Mouse (Mus musculus) liver, embryonic 12.5 days (tissue): ENCODE results near the gene Oasl2. TPM values are rescaled to one million over a fixed set of nuclear protein-coding genes. Genes with fewer than 3 reads are reported as not detected.

ENCODE experiments used
- ATAC-seq: fragments of 200-750 bp; cut with Nextera tagmentation; 2 replicates; pipeline ENCODE4 v1.8.0; 2017; ENCODE audit warnings: moderate number of reproducible peaks, mild to moderate bottlenecking, moderate library complexity
- H3K27ac ChIP-seq: fragments of 300-500 bp; sonication (generic); 2 replicates; pipeline ENCODE4 v1.5.1; 2016; ENCODE audit warnings: mild to moderate bottlenecking
- H3K27me3 ChIP-seq: fragments of 300-500 bp; sonication (generic); replicated peaks from 2 replicates; pipeline ENCODE4 v1.6.1; 2016; ENCODE audit warnings: mild to moderate bottlenecking, moderate library complexity
- H3K36me3 ChIP-seq: fragments of 300-500 bp; sonication (generic); 2 replicates; pipeline ENCODE4 v1.6.1; 2016; ENCODE audit warnings: mild to moderate bottlenecking, moderate library complexity
- H3K4me1 ChIP-seq: fragments of 300-500 bp; sonication (generic); 2 replicates; pipeline ENCODE4 v1.6.1; 2016
- H3K4me2 ChIP-seq: fragments of 300-500 bp; sonication (generic); 2 replicates; pipeline ENCODE4 v1.6.1; 2016; ENCODE audit warnings: mild to moderate bottlenecking, moderate library complexity
- H3K4me3 ChIP-seq: fragments of 300-500 bp; sonication (generic); 2 replicates; pipeline ENCODE4 v1.5.1; 2016; ENCODE audit warnings: mild to moderate bottlenecking, moderate library complexity
- H3K9ac ChIP-seq: fragments of 300-500 bp; sonication (generic); 2 replicates; pipeline ENCODE4 v1.6.1; 2016; ENCODE audit warnings: mild to moderate bottlenecking, moderate library complexity
- H3K9me3 ChIP-seq: fragments of 300-500 bp; sonication (generic); replicated peaks from 2 replicates; pipeline ENCODE4 v1.6.1; 2016; ENCODE audit warnings: mild to moderate bottlenecking, moderate library complexity
- WGBS: fragments of 180-500 bp; shearing (Covaris S2); methylation state at CpG from one replicate; pipeline ENCODE4 v1.1.7; 2016; ENCODE audit not compliant: insufficient replicate concordance; 5-methylcytosine and 5-hydroxymethylcytosine counted together
- microRNA-seq: library from miRNA; unstranded; fragments of <30 nt; microRNA quantifications from one replicate; pipeline ENCODE4, GENCODE M21; 2017
- polyA plus RNA-seq: library from polyadenylated mRNA; unstranded; fragments of >200 nt; fragmentation: Nextera tagmentation; extraction: Ambion mirVana; gene quantifications from 2 replicates; pipeline ENCODE4 v1.2.1, GENCODE M21; 2016

The Oasl2 gene
- polyA plus RNA-seq, 1 experiment from 2014 or later: 3.9 TPM

DNA sequence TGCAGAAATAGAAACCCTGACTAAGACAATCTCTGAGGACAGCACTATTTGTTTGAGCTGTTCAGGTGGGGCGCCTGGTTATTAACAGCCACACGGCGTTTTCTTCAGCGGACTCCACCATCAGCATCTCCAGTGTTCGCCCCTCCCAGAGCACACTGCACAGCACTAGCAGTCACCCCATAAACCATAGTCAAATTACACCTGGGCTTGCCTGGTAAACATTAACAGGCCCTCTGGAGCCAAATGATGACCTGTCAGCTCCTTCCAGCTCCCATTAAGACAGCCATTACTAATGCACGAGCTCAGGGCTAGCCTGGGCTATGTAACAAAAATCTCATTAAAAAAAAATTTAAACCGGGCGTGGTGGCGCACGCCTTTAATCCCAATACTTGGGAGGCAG, 48.3 kb downstream of the Oasl2 start:
- H3K27ac ChIP-seq: no peak overlapping the region
- 82% methylated on average over 10 of the region's 10 CpGs for WGBS

DNA sequence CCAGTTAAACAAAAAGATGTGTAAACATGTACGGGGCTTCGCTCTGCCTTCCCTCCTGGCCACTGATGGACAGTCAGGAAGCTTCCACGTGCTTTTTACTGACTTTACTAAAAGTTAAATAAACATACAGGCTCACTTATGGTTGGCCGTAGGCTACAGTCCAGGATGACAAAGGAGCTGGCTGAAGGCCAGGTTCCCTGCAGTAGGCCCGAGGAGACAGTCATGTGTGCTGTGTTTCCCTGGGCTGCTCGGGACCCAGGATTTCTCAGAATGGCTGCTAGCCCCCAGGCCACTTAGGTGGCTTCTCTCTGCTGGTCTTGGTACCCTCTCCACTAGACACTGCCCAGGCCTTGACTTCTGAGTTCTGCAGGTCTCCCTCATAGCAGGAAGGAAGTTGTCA, 52.2 kb downstream of the Oasl2 start:
- H3K4me1 ChIP-seq: peaks cover 17% of the 10 kb centered on the region; the same call in 1 of the 2 replicates
- ATAC-seq: no peak

More for the DNA sequence above, 48.3 kb downstream of the Oasl2 start:
- H3K4me1 ChIP-seq: peaks cover 13% of the 10 kb centered on the region
- H3K27me3 ChIP-seq: no peaks in the 10 kb centered on the region
- no peaks in the 10 kb centered on the region for H3K9me3 ChIP-seq
- no peak overlapping the region for H3K9ac ChIP-seq
- no peak overlapping the region for H3K4me2 ChIP-seq
- H3K36me3 ChIP-seq: peaks cover 53% of the 10 kb centered on the region
- ATAC-seq: no peak
- H3K4me3 ChIP-seq: no peak overlapping the region

DNA sequence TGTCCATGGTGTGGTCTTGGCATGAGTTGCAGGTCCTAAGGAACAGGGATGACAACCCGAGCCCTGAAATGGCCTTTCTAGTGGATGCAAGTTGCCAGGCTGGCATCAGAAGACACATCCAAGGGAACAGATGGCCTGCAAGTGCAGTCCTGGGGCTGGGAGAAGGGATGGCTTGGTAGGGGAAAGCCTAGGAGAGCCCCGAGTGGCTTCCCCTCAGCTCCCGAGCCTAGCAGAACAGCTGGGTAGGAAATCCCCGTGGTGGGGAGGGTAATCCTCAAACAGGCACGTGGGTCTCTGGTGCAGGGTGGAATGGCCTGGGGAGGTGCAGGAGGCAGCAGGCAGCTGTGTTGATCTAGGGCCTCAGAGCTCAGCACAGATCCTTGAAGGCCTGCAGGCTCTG, 52.6 kb downstream of the Oasl2 start:
- Histone ChIP-seq H3K9me3 (no peaks in the 10 kb centered on the region), H3K27me3 (peaks cover 8% of the 10 kb centered on the region; the same call in 1 of the 2 replicates), H3K9ac (no peak overlapping the region), H3K4me3 (no peak overlapping the region), H3K27ac (no peak overlapping the region), H3K4me2 (no peak overlapping the region), H3K4me1 (peaks cover 17% of the 10 kb centered on the region; the same call in 1 of the 2 replicates), H3K36me3 (peaks cover 57% of the 10 kb centered on the region)
- no peak for ATAC-seq
- 61% methylated on average over 5 of the region's 5 CpGs for WGBS

More for the DNA sequence above, 52.2 kb downstream of the Oasl2 start:
- H3K27ac ChIP-seq: no peak overlapping the region
- H3K4me3 ChIP-seq: no peak overlapping the region
- WGBS: 65% methylated on average over 6 of the region's 6 CpGs
- H3K4me2 ChIP-seq: no peak overlapping the region
- H3K36me3 ChIP-seq: peaks cover 58% of the 10 kb centered on the region
- no peak overlapping the region for H3K9ac ChIP-seq
- H3K9me3 ChIP-seq: no peaks in the 10 kb centered on the region
- H3K27me3 ChIP-seq: peaks cover 8% of the 10 kb centered on the region; the same call in 1 of the 2 replicates

DNA sequence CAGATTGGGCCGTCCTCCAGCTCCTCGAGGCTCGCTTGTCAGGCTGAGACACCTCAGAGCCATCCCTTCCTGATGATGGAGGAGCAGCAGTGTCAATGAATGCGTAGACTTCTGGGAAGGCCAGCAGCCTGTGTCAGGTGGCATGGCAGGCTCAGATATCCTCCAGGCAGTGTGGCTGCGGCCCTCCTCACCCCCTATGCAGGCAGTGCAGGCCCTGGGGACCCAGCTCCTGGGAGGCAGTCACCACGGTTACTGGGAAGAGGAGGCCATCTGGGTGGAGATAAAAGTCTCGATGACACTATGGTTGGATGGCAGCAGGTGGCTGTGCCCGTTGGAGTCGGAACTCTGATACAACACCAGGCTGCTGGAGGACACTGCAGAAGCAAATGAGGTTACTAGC, 53.1 kb downstream of the Oasl2 start:
- peaks cover 17% of the 10 kb centered on the region; the same call in 1 of the 2 replicates for H3K4me1 ChIP-seq
- H3K27ac ChIP-seq: no peak overlapping the region
- H3K36me3 ChIP-seq: peaks cover 57% of the 10 kb centered on the region
- 80% methylated on average over 9 of the region's 9 CpGs for WGBS
- no peak overlapping the region for H3K4me2 ChIP-seq
- ATAC-seq: no peak
- no peak overlapping the region for H3K9ac ChIP-seq
- H3K27me3 ChIP-seq: peaks cover 8% of the 10 kb centered on the region; the same call in 1 of the 2 replicates
- no peak overlapping the region for H3K4me3 ChIP-seq
- no peaks in the 10 kb centered on the region for H3K9me3 ChIP-seq

DNA sequence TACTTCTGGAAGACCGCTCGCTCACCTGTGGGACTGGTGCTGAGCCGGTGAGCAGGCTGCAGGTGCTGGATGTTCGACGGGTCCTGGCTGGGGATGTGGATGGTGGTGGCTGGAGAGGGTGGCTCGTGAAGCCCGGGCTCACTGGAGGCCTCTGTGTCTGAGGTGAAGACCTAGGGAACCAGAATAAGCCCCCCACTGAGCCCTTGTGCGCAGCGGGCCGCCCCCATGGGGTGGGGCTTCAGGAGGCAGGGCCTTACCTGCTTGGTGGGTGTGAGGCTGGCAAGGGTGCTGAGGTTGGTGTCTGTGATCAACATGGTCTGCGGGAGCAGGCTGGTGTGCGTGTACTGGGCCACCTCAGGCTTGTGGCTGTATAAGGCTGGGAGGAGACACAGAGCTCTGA, 53.9 kb downstream of the Oasl2 start:
- no peak overlapping the region for H3K4me2 ChIP-seq

DNA sequence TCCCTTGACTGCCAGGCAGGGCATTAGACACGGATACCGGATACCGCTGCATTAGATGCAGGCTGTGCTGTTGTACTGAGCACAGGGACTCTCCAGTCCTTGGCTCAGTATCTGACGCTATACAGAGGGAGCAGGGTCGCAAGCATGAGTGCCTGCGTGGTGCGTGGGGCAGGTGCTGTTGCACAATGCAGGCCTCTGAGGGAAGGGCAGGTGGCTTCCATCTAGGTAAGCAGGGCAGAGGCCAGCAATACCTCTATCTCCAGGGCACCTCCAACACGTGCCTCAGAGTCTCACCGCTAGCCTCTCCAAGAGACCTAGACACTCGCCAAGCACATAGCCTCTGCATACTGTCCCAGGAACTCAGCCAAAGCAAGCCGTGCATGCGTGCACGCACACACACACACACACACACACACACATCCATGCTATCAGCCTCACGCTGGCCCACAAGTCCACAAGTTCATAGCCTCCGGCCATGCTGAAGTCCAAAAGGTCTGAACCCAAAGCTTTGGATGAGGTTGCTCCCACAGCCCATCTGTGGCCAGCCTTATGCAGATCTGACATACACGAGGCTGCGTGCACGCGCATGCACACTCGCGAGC, 54.6 kb downstream of the Oasl2 start:
- 72% methylated on average over 21 of the region's 21 CpGs for WGBS
- peak; percentile 20; the same call in 1 of the 2 replicates for ATAC-seq
- H3K27ac ChIP-seq: no peak overlapping the region; the same call in 1 of the 2 replicates

More for the DNA sequence above, 53.9 kb downstream of the Oasl2 start:
- 67% methylated on average over 12 of the region's 12 CpGs for WGBS
- Histone ChIP-seq H3K27ac (no peak overlapping the region), H3K27me3 (peaks cover 8% of the 10 kb centered on the region; the same call in 1 of the 2 replicates), H3K4me3 (no peak overlapping the region), H3K36me3 (peaks cover 51% of the 10 kb centered on the region), H3K9me3 (no peaks in the 10 kb centered on the region), H3K4me1 (peaks cover 17% of the 10 kb centered on the region; the same call in 1 of the 2 replicates), H3K9ac (no peak overlapping the region)
- no peak for ATAC-seq

DNA sequence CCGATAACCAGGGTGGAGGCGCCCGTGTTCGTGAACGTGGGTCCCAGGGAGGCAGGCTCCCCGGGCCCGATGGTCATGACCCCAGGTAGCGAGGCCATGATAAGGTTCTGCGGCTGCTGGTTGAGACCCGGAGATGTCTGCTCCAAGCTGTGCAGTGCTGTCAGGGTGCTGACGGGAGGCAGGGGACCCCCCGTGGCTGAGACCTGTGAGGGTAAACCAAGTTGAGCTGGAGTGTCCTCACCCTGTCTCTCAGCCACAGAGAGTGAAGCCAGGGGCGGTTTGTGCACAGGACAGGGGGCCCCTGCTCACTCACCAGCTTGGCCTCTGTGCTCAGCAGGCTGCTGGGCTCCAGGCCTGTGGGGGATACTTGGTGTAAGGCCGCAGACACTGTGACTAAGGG, 56.6 kb downstream of the Oasl2 start:
- Histone ChIP-seq H3K4me2 (no peak overlapping the region), H3K36me3 (peaks cover 24% of the 10 kb centered on the region), H3K4me1 (peaks cover 17% of the 10 kb centered on the region; the same call in 1 of the 2 replicates), H3K9me3 (no peaks in the 10 kb centered on the region), H3K4me3 (no peak overlapping the region), H3K9ac (no peak overlapping the region), H3K27me3 (peaks cover 8% of the 10 kb centered on the region; the same call in 1 of the 2 replicates), H3K27ac (no peak overlapping the region)
- ATAC-seq: no peak
- WGBS: 73% methylated on average over 14 of the region's 14 CpGs

More for the DNA sequence above, 54.6 kb downstream of the Oasl2 start:
- no peak overlapping the region for H3K4me3 ChIP-seq
- peaks cover 8% of the 10 kb centered on the region; the same call in 1 of the 2 replicates for H3K27me3 ChIP-seq
- H3K9me3 ChIP-seq: no peaks in the 10 kb centered on the region
- H3K4me2 ChIP-seq: no peak overlapping the region
- H3K4me1 ChIP-seq: peaks cover 17% of the 10 kb centered on the region; the same call in 1 of the 2 replicates
- peaks cover 44% of the 10 kb centered on the region for H3K36me3 ChIP-seq
- no peak overlapping the region for H3K9ac ChIP-seq

DNA sequence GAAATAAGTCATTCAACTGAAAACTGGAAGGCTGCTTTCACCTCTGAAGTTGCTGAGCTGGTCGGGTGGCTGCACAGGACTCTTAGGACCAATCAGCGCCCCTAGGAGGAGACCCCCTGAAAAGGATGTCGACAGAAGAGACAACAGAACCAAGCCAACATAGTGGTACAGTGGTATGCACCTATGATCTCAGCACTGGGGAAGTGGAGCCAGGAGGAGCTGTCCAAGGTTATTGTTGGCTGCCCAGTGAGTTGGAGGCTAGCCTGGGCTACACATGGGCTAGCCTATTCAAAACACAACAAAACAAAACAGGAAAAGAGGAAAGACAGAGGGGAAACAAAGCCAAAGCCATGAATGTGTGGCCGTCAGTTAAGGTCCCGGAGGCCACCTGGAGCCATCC, 61.3 kb downstream of the Oasl2 start:
- Histone ChIP-seq H3K4me2 (no peak overlapping the region), H3K9ac (no peak overlapping the region), H3K4me3 (no peak overlapping the region), H3K27ac (no peak overlapping the region), H3K27me3 (0 out of 2 replicates have a peak, but pooled peaks cover 11% of the 10 kb centered on the region), H3K4me1 (no peaks in the 10 kb centered on the region), H3K9me3 (no peaks in the 10 kb centered on the region), H3K36me3 (no peaks in the 10 kb centered on the region; the same call in 1 of the 2 replicates)
- WGBS: 68% methylated on average over 5 of the region's 5 CpGs
- ATAC-seq: no peak

Small RNA genes lying within 50 kb of the gene (microRNA-seq; reads per million reads assigned to microRNA genes)
- 55.9 reads per million, percentile 42 among the genes with 10 or more reads in this experiment for gene Mir6240

Other genes with a start within 250 kb of the Oasl2 start
- 0.19 and 0.29 TPM in 2 replicates for gene Trpv4, start 238.5 kb upstream of the Oasl2 start, polyA plus RNA-seq
- gene Gltp, start 206.0 kb upstream of the Oasl2 start, polyA plus RNA-seq: 41.9 and 44.0 TPM in 2 replicates
- 6.2 and 7.5 TPM in 2 replicates for gene Tchp, start 189.2 kb upstream of the Oasl2 start, polyA plus RNA-seq
- 85.2 and 87.5 TPM in 2 replicates for gene Ankrd13a, start 122.3 kb upstream of the Oasl2 start, polyA plus RNA-seq
- 28.1 and 28.3 TPM in 2 replicates for gene Git2, start 121.4 kb upstream of the Oasl2 start, polyA plus RNA-seq
- gene 1500011B03Rik, start 73.5 kb upstream of the Oasl2 start, polyA plus RNA-seq: 37.4 and 41.8 TPM in 2 replicates
- gene 4930519G04Rik, start 43.3 kb upstream of the Oasl2 start, polyA plus RNA-seq: not detected in 2 replicates
- gene Gm9936, start 38.3 kb upstream of the Oasl2 start, polyA plus RNA-seq: not detected in 2 replicates
- gene Oasl1, start 26.3 kb downstream of the Oasl2 start, polyA plus RNA-seq: 0.29 and 0.30 TPM in 2 replicates
- 22.1 and 25.2 TPM in 2 replicates for gene 2210016L21Rik, start 45.2 kb downstream of the Oasl2 start, polyA plus RNA-seq
- 3.8 and 3.9 TPM in 2 replicates for gene Hnf1a, start 74.2 kb downstream of the Oasl2 start, polyA plus RNA-seq
- gene Sppl3, start 114.2 kb downstream of the Oasl2 start, polyA plus RNA-seq: 19.3 and 23.7 TPM in 2 replicates
- 12.2 and 15.1 TPM in 2 replicates for gene Gm10401, start 201.4 kb downstream of the Oasl2 start, polyA plus RNA-seq
- gene Acads, start 222.4 kb downstream of the Oasl2 start, polyA plus RNA-seq: 43.9 and 51.1 TPM in 2 replicates
- gene Unc119b, start 238.0 kb downstream of the Oasl2 start, polyA plus RNA-seq: 16.1 and 17.6 TPM in 2 replicates